Mouse (Mus musculus) spleen, adult 2 months (tissue): ENCODE measurements around the gene Tasp1.

ENCODE experiments used
- CTCF ChIP-seq: fragments of 200-500 bp; IDR thresholded peaks from 2 replicates; pipeline ENCODE4 v1.5.1; 2011; ENCODE audit warnings: mild to moderate bottlenecking, inconsistent platforms; ENCODE audit not compliant: insufficient read depth, insufficient read length, insufficient replicate concordance; ENCODE audit errors: extremely low read depth
- POLR2A ChIP-seq: fragments of 200-500 bp; IDR thresholded peaks from 2 replicates; pipeline ENCODE4 v1.6.1; 2011; ENCODE audit warnings: low read depth, low read length, inconsistent platforms

DNA sequence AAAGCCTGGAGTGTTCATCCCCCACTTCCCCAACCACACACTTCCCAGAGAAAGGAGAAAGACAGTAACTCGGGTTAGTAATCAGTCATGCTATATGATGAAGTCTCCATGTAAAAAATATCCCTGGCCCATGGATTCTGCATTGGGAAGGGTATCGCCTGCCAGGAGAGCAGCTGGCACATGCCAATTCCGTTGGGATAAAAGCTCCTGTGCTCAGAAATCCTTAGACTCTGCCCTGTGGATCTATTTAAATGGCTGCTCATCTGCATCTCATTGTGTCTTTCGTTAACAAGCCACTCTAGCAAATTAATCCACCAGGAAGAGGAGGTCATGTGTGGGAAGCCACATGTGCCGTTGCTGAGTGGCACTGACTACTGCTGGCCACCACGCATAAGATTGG, 258.7 kb downstream of the Tasp1 start:
- TF ChIP-seq CTCF (no peak), POLR2A (no peak)
